Mouse (Mus musculus): ENCODE measurements around the gene Dop1a. TPM values are rescaled to one million over a fixed set of nuclear protein-coding genes. Genes with fewer than 3 reads are reported as not detected.

Gene Dop1a
- polyA plus RNA-seq, 1 experiment from 2014 or later = 4.1 TPM

DNA sequence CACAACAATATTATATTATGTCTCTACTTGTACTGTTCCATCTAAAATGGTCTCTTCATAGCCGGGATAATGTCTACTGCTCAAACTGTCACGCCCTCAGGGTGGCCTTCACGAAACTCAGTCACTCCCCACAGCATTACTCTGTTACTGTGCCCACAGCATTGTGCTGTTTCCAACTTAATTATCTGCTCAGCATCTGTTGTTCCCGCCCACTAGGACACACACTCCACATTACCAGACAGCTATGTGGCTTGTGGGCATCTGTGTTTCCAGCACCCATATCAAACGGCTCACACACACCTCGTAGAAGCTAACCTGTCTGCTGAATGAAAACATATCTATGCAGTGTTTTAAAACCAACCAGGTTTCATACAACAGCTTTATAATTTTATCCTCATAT is 15.9 kb upstream of the Dop1a start:
- H3K36me3 ChIP-seq = no peaks in the 10 kb centered on the region
- WGBS (ENCODE audit: insufficient replicate concordance) = 31% methylated on average over 6 of the region's 6 CpGs
- peak; percentile 80 for ATAC-seq (ENCODE audit: low read depth)
- H3K9me3 ChIP-seq (replicated peaks) = no peaks in the 10 kb centered on the region
- no peak overlapping the region for H3K4me3 ChIP-seq (replicated peaks)
- H3K27me3 ChIP-seq = no peaks in the 10 kb centered on the region
- peaks cover 8% of the 10 kb centered on the region for H3K4me1 ChIP-seq (replicated peaks)
- no peak for DNase-seq
- H3K9ac ChIP-seq = no peak overlapping the region
- peak overlapping the region; percentile 48 for H3K4me2 ChIP-seq
- H3K27ac ChIP-seq = no peak overlapping the region

DNA sequence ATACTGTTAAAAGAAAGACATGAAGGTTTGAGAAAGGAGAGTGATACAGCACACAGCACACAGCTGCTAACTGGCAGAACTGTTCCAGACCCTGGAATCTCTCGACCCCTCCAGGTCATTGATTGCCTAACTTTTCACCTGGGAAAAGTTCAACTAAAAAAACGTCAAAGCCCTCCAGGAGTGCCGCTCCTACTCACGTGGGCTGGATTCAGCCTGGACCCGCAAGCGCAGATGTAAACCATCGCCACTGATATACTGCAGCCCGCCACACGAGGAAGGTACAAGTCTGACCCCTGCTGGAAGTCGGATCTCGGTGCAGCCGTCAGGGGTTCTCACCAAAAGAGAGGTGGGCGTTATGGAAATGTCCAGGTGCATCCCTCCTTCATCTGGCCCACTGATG is 15.3 kb upstream of the Dop1a start:
- no peaks in the 10 kb centered on the region for H3K27me3 ChIP-seq
- H3K4me2 ChIP-seq = peak overlapping the region; percentile 48
- DNase-seq (peak; percentile 26), ATAC-seq (ENCODE audit: low read depth) (peak; percentile 69)
- H3K27ac ChIP-seq = no peak overlapping the region
- no peaks in the 10 kb centered on the region for H3K9me3 ChIP-seq (replicated peaks)
- no peak overlapping the region for H3K4me3 ChIP-seq (replicated peaks)
- H3K36me3 ChIP-seq = no peaks in the 10 kb centered on the region
- H3K4me1 ChIP-seq (replicated peaks) = peaks cover 8% of the 10 kb centered on the region
- no peak overlapping the region for H3K9ac ChIP-seq
- WGBS (ENCODE audit: insufficient replicate concordance) = 2% methylated on average over 13 of the region's 13 CpGs

DNA sequence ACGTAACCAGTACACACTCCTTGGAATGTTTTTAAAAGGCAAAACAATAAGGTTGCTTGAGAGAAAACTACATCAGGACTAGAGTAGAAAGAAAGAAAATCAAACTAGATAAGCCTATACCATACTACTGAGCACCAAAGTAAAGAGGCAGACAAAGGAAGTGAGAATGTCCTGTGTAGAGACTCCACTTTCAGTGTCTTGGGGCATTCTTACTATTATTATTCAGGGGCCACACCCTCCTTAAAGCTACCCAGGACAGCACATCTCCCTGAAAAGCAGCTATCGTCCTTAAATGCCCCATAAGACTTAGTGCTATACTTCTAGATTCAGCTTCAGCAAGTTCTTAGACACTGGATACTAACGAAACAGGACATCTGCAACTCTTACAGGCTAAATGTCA is 13.3 kb upstream of the Dop1a start:
- ATAC-seq (ENCODE audit: low read depth) = no peak
- H3K27me3 ChIP-seq = no peaks in the 10 kb centered on the region
- H3K4me1 ChIP-seq (replicated peaks) = peaks cover 8% of the 10 kb centered on the region
- H3K27ac ChIP-seq = no peak overlapping the region
- no peaks in the 10 kb centered on the region for H3K36me3 ChIP-seq
- no peak overlapping the region for H3K9ac ChIP-seq
- DNase-seq = no peak
- WGBS (ENCODE audit: insufficient replicate concordance) = 62% methylated on average over 3 of the region's 3 CpGs
- H3K4me3 ChIP-seq (replicated peaks) = no peak overlapping the region
- no peak overlapping the region for H3K4me2 ChIP-seq
- H3K9me3 ChIP-seq (replicated peaks) = no peaks in the 10 kb centered on the region

DNA sequence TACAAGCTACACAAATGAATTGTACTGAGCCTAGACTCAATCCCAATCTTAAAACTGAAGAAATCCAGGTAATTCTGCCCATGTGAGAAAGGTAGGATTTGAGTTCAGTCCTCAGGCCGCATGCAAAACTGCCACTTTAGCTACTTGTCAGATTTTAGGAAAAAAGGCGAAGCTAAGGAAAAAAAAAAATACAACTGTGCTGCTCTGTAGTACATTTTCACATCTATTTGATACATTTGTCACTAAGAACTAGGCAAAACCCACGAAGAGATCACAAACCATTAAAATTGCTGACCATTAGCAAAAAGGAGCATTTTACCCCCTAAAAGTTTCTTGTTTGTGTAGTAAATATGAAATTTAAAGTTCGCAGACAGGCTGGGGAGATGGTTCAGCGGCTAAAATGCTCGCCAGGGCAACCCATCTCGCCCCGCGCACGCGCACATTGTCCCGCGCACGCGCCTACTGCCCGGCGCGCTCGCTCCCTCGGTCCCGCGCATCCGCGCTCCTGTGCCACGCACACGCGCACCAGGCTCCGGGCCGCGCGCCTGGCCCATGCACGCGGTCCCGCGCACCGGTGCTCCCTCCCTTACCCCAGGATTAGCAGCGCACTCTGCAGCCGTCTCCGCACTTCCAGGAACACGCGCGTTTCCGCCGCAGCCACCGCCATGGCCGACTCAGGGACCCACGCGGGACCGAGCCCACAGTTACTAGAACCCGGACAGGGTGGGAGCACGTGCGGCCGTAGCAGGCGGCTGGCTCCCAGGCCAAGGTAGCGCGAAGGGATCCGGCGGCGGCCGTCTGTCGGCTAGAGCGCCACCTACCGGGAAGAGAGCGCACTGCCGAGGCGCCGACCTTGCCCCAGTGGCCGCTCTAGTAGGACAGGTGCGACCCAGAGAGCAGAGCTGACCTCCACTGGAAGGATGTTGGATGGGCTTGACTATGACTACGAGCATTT is 2.5 kb upstream of the Dop1a start, which contains the start of gene Ube2cbp:
Ube2cbp (minus strand) TSS at position 800 of the 955 bp plus-strand sequence.
- Histone ChIP-seq H3K4me3 (replicated peaks) (peak within 1 kb of the TSS; percentile 71), H3K4me1 (replicated peaks) (peaks cover 31% of the 10 kb centered on the region), H3K9me3 (replicated peaks) (no peaks in the 10 kb centered on the region), H3K36me3 (no peaks in the 10 kb centered on the region), H3K27me3 (peaks cover 4% of the 10 kb centered on the region; the same call in 1 of the 2 replicates), H3K4me2 (peak within 1 kb of the TSS; percentile 94), H3K9ac (peak within 1 kb of the TSS; percentile 84), H3K27ac (peak within 1 kb of the TSS; percentile 61; the same call in 1 of the 2 replicates)
- WGBS (ENCODE audit: insufficient replicate concordance) = 1% methylated on average over 70 of the region's 70 CpGs
- ATAC-seq (ENCODE audit: low read depth) = peak; percentile 77
- DNase-seq = peak; percentile 81

DNA sequence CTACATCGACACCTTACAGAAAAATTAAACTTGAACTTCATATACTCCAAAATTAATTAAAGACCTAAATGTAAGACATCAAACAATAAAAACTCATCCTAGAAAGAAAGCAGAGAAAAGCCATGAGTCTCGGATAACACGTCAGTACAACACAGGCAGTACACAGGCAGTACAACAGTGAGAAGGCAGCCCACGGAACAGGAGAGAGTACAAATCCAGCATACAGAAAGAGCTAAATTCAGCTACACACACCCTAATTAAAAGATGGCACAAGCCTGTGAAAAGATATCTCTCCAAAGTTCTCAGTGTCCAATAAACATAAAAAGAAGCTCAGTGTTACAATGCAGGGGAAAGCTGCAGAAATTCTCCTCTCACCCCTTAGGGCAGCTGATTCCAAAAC is 9.0 kb downstream of the Dop1a start:
- Histone ChIP-seq H3K4me1 (replicated peaks) (peaks cover 11% of the 10 kb centered on the region), H3K36me3 (no peaks in the 10 kb centered on the region), H3K27ac (no peak overlapping the region), H3K9ac (no peak overlapping the region), H3K4me2 (no peak overlapping the region), H3K27me3 (no peaks in the 10 kb centered on the region), H3K4me3 (replicated peaks) (no peak overlapping the region), H3K9me3 (replicated peaks) (no peaks in the 10 kb centered on the region)
- ATAC-seq (ENCODE audit: low read depth) (no peak), DNase-seq (no peak)
- WGBS (ENCODE audit: insufficient replicate concordance) = 80% methylated on average over 4 of the region's 4 CpGs

DNA sequence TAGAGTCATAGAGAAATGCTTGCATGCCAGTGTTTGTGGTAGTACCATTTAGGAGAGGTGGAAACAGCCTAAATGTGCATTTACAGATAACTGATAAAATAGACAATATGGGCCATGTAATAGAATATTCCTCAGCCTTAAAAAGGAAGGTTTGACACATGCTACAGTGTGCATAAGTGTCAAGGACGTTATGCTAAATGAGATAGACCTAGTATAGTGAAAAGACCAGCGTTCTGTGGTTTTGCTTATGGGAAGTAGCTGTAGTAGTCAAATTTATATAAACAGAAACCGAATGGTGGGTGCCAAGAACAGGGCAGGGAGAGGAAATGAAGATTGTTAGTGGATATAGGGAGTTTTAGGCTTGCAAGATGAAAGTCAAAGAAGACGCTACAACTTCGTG is 9.8 kb downstream of the Dop1a start:
- no peaks in the 10 kb centered on the region for H3K27me3 ChIP-seq
- H3K36me3 ChIP-seq = no peaks in the 10 kb centered on the region
- WGBS (ENCODE audit: insufficient replicate concordance) = 31% methylated on average over 5 of the region's 5 CpGs
- ATAC-seq (ENCODE audit: low read depth) (peak; percentile 48), DNase-seq (no peak)
- no peak overlapping the region for H3K27ac ChIP-seq
- H3K4me2 ChIP-seq = no peak overlapping the region
- H3K9ac ChIP-seq = no peak overlapping the region
- H3K4me1 ChIP-seq (replicated peaks) = peaks cover 11% of the 10 kb centered on the region
- no peaks in the 10 kb centered on the region for H3K9me3 ChIP-seq (replicated peaks)
- no peak overlapping the region for H3K4me3 ChIP-seq (replicated peaks)

DNA sequence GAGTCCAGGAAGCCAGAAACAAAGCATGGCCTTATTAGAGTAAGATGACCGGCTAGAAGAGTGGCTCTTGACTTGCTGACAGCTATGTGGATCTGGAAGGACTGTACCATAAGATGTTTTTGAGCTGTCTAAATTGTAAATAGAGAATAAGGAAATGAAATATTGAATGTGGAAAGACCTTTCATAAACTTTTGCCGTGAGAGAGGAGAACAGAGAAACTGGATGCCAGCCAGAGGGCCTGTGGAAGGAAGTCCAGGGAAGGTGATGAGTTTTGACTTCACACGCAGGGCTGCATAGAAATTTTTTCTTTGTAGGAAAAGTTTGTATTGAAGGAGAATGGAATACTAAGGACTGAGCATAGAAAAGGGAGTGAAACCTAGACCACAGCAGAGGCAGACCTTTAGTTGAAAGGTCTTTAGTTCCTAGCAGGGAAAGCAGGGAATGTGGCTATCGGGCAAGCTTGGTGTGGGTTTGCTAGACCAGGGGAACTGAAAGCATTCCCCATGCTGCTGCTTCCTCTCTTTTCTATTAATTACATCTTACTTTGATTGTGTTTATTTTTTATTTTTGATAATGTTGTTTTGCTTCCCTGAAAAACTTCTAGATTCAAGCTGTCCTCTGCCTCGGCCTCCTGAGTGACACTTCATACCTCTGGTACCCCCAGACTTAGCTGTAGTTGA is 11.6 kb downstream of the Dop1a start:
- 74% methylated on average over 5 of the region's 5 CpGs for WGBS (ENCODE audit: insufficient replicate concordance)
- no peaks in the 10 kb centered on the region for H3K9me3 ChIP-seq (replicated peaks)
- H3K4me3 ChIP-seq (replicated peaks) = no peak overlapping the region
- no peak overlapping the region for H3K9ac ChIP-seq
- no peak overlapping the region for H3K27ac ChIP-seq
- no peak for DNase-seq
- no peaks in the 10 kb centered on the region for H3K27me3 ChIP-seq
- no peaks in the 10 kb centered on the region for H3K36me3 ChIP-seq
- no peak overlapping the region for H3K4me2 ChIP-seq
- ATAC-seq (ENCODE audit: low read depth) = no peak
- peaks cover 11% of the 10 kb centered on the region for H3K4me1 ChIP-seq (replicated peaks)

DNA sequence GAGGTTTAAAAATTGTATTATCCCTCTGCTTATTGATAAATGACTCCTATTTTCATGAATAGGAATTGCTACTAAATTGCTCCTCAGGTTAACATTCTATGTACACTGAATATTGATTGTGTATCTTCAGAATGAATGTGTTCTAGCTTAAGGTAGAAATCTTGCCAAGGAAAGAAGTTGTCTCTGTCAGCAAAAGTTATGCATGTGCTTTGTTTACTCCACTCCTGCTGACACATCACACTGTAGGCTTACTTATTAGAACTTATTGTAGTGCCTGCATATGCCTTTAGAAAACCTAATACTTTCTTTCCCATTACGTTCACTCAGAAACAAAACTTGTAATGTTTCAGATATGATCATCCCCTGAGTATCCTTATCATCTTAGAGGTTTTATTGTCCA is 15.3 kb downstream of the Dop1a start:
- H3K9ac ChIP-seq = no peak overlapping the region
- WGBS (ENCODE audit: insufficient replicate concordance) = 72% methylated on average over 1 of the region's 1 CpGs
- H3K4me3 ChIP-seq (replicated peaks) = no peak overlapping the region
- ATAC-seq (ENCODE audit: low read depth) = no peak
- no peaks in the 10 kb centered on the region for H3K9me3 ChIP-seq (replicated peaks)
- H3K4me2 ChIP-seq = no peak overlapping the region
- DNase-seq = no peak
- H3K27ac ChIP-seq = no peak overlapping the region
- no peaks in the 10 kb centered on the region for H3K36me3 ChIP-seq
- H3K4me1 ChIP-seq (replicated peaks) = no peaks in the 10 kb centered on the region
- H3K27me3 ChIP-seq = no peaks in the 10 kb centered on the region

DNA sequence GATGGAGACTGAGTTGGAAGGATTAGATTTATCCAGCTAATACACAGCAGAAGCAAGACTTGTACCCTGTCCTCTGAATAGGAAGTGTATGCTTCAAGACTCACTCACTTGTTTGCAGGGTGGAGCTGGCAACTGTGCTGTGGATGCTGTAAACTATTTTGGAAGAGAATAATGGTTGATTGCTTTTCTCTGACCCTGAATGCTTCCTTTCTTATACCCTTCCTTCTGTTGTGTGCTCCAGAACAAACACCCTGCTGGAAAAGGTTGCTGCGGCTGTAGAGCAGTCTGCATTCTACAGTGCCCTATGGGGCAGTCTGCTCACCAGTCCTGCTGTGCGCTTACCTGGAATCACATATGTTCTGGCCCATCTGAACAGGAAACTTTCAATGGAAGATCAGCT is 24.8 kb downstream of the Dop1a start:
- 83% methylated on average over 2 of the region's 2 CpGs for WGBS (ENCODE audit: insufficient replicate concordance)
- DNase-seq = no peak
- peaks cover 16% of the 10 kb centered on the region for H3K36me3 ChIP-seq
- no peak overlapping the region for H3K9ac ChIP-seq
- no peak for ATAC-seq (ENCODE audit: low read depth)
- H3K4me2 ChIP-seq = no peak overlapping the region
- no peaks in the 10 kb centered on the region for H3K9me3 ChIP-seq (replicated peaks)
- H3K27me3 ChIP-seq = no peaks in the 10 kb centered on the region
- H3K27ac ChIP-seq = no peak overlapping the region
- H3K4me3 ChIP-seq (replicated peaks) = no peak overlapping the region
- H3K4me1 ChIP-seq (replicated peaks) = no peaks in the 10 kb centered on the region

DNA sequence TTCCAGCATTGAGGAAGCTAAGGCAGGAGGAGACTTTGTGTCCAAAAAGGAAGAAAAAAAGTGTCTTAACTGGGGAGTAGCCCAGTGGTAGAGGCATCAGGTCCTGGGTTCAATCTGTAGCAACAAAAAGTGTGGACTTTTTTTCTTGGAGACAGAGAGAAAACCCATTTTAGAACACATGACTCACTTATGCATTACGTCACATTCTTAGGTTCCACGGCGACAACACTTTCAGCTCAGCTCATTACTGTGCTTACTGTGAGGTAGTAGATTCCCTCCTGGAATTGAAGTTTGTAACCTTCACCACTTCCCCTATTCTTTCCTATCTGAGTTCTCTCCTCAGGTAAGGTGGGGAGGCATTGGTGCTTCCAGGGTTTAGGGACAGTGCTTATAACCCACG is 29.3 kb downstream of the Dop1a start:
- no peak for DNase-seq
- H3K27ac ChIP-seq = no peak overlapping the region
- no peak overlapping the region for H3K4me2 ChIP-seq
- peaks cover 9% of the 10 kb centered on the region; the same call in 1 of the 2 replicates for H3K4me1 ChIP-seq (replicated peaks)
- H3K27me3 ChIP-seq = no peaks in the 10 kb centered on the region
- ATAC-seq (ENCODE audit: low read depth) = no peak
- peaks cover 17% of the 10 kb centered on the region for H3K36me3 ChIP-seq
- no peaks in the 10 kb centered on the region for H3K9me3 ChIP-seq (replicated peaks)
- 90% methylated on average over 4 of the region's 4 CpGs for WGBS (ENCODE audit: insufficient replicate concordance)
- H3K4me3 ChIP-seq (replicated peaks) = no peak overlapping the region
- no peak overlapping the region for H3K9ac ChIP-seq

DNA sequence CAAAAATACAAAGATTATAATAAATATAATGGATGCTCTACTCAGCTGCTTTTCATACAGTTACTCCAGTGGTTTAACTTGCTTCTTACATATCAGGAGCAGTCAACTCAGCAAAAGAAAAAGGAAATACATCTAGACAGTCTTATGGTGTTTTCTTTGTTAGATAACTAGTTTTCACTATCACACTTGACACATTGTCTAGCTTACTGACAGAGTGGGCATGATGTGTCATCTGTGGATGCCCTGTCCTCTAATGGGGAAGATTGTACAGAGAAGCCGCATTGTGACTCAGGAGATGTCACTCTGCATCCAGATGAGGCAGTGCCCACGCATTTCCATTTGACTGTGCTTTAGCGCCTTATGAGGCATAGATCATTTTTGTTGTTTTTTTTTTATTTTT is 32.1 kb downstream of the Dop1a start:
- no peaks in the 10 kb centered on the region for H3K9me3 ChIP-seq (replicated peaks)
- H3K36me3 ChIP-seq = peaks cover 17% of the 10 kb centered on the region
- DNase-seq (no peak), ATAC-seq (ENCODE audit: low read depth) (peak; percentile 79)
- peaks cover 9% of the 10 kb centered on the region; the same call in 1 of the 2 replicates for H3K4me1 ChIP-seq (replicated peaks)
- no peak overlapping the region for H3K9ac ChIP-seq
- H3K27me3 ChIP-seq = no peaks in the 10 kb centered on the region
- no peak overlapping the region for H3K4me2 ChIP-seq
- 45% methylated on average over 3 of the region's 3 CpGs for WGBS (ENCODE audit: insufficient replicate concordance)
- H3K27ac ChIP-seq = no peak overlapping the region
- H3K4me3 ChIP-seq (replicated peaks) = no peak overlapping the region

All from liver, embryonic 13.5 days (tissue).